Mouse (Mus musculus) myocyte (in vitro differentiated cells): ENCODE measurements around the gene Dnajc13.

Experiments
- E2F4 ChIP-seq: IDR thresholded peaks from one replicate; pipeline ENCODE4 v1.6.1; 2011; ENCODE audit warnings: mild to moderate bottlenecking, control low read depth, moderate library complexity; ENCODE audit not compliant: insufficient read depth
- MAX ChIP-seq: IDR thresholded peaks from one replicate; pipeline ENCODE4 v1.6.1; 2011; ENCODE audit warnings: low read depth, mild to moderate bottlenecking, control low read depth
- MYOD1 ChIP-seq, 3 experiments: IDR thresholded peaks; one replicate each; pipeline ENCODE4 v1.6.1; 2011; ENCODE audit warnings: control low read depth in 2 of 3, low read depth in 2 of 3, mild to moderate bottlenecking in 2 of 3, moderate library complexity in 1 of 3; ENCODE audit not compliant: insufficient read length in 2 of 3, control insufficient read depth in 1 of 3
- MYOG ChIP-seq, 3 experiments: IDR thresholded peaks; one replicate each; pipeline ENCODE4 v1.6.1; 2011; ENCODE audit warnings: control low read depth in 2 of 3, low read depth in 2 of 3, mild to moderate bottlenecking in 2 of 3; ENCODE audit not compliant: insufficient read length in 2 of 3, control insufficient read depth in 1 of 3, insufficient read depth in 1 of 3
- POLR2A ChIP-seq: IDR thresholded peaks from one replicate; pipeline ENCODE4 v1.6.1; 2011; ENCODE audit warnings: low read depth, mild to moderate bottlenecking, control low read depth, moderate library complexity; ENCODE audit not compliant: insufficient read length
- POLR2AphosphoS2 ChIP-seq: IDR thresholded peaks from one replicate; pipeline ENCODE4 v1.6.1; 2011; ENCODE audit warnings: low read depth, control low read depth; ENCODE audit not compliant: insufficient read length
- SRF ChIP-seq: IDR thresholded peaks from one replicate; pipeline ENCODE4 v1.6.1; 2011; ENCODE audit warnings: low read depth; ENCODE audit not compliant: control insufficient read depth, insufficient read length
- TCF12 ChIP-seq: IDR thresholded peaks from one replicate; pipeline ENCODE4 v1.6.1; 2011; ENCODE audit warnings: mild to moderate bottlenecking, control low read depth; ENCODE audit not compliant: poor library complexity, insufficient read depth, severe bottlenecking
- TCF3 ChIP-seq: IDR thresholded peaks from one replicate; pipeline ENCODE4 v1.6.1; 2011; ENCODE audit warnings: low read depth, control low read depth; ENCODE audit not compliant: insufficient read length
- USF1 ChIP-seq: IDR thresholded peaks from one replicate; pipeline ENCODE4 v1.6.1; 2011; ENCODE audit warnings: low read depth, mild to moderate bottlenecking, control low read depth, moderate library complexity

DNA sequence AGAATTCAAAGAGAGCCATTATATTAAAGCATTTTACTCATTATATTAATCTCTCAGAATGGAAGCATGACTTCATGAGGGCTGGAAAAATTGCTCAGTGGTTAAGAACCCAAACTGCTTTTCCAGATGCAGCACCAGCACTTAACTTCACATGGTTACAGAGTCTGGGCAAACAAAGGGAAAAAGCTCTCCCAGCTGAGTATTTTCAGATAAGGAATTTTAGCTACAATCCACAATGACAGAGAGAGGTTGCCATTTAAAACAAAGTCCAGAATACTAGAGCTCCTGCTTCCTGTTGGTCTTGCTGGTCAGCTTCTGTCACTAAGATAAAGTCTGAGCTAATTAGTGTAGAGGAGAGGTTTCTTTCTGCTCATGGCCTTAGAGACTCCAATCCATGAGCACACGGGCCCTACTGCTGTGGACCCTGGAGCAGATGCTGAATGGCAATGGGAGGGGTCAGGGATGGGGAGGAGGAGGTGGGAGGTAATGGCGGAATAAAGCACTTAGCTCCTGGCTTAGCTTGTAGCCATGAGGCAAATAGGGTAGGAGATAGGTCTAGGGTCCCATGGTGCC lies 154.1 kb downstream of the Dnajc13 start:
- TF ChIP-seq POLR2A = no peak
- no peak for TF ChIP-seq TCF12
- no peak for TF ChIP-seq E2F4
- no peak for TF ChIP-seq MAX
- TF ChIP-seq POLR2AphosphoS2 = no peak
- no peak for TF ChIP-seq TCF3
- TF ChIP-seq SRF = no peak
- TF ChIP-seq MYOG (IDR thresholded peaks at IDR 0.05; ENCODE audit: control insufficient read depth in 1 of 3, insufficient read depth in 1 of 3, insufficient read length in 2 of 3, low read depth in 2 of 3) = no peak
- TF ChIP-seq USF1 = no peak
- no peak for TF ChIP-seq MYOD1 (IDR thresholded peaks at IDR 0.05; ENCODE audit: control insufficient read depth in 1 of 3, insufficient read length in 2 of 3, low read depth in 2 of 3)
